Mouse (Mus musculus): ENCODE results near the gene Sec61a2. TPM values are rescaled to one million over a fixed set of nuclear protein-coding genes. Genes with fewer than 3 reads are reported as not detected.

Gene Sec61a2
- total RNA-seq, 2 experiments from 2014 or later = 15.9 to 21.5 TPM

Other genes with a start within 250 kb of the Sec61a2 start
- 3.2 and 7.5 TPM in 2 replicates for gene Camk1d, start 180.9 kb downstream of the Sec61a2 start, total RNA-seq (2015; ENCODE audit: low replicate concordance)
- 1.7 and 2.2 TPM in 2 replicates for gene Camk1d, start 180.9 kb downstream of the Sec61a2 start, total RNA-seq (2017; ENCODE audit: low replicate concordance)
- gene Nudt5, start 50.4 kb downstream of the Sec61a2 start, total RNA-seq (2015; ENCODE audit: low replicate concordance) = 21.0 and 32.1 TPM in 2 replicates
- gene Nudt5, start 50.4 kb downstream of the Sec61a2 start, total RNA-seq (2017; ENCODE audit: low replicate concordance) = 26.5 and 42.9 TPM in 2 replicates
- gene Cdc123, start 50.3 kb downstream of the Sec61a2 start, total RNA-seq (2015; ENCODE audit: low replicate concordance) = 77.5 and 155 TPM in 2 replicates
- 20.9 and 74.2 TPM in 2 replicates for gene Cdc123, start 50.3 kb downstream of the Sec61a2 start, total RNA-seq (2017; ENCODE audit: low replicate concordance)
- gene Gm13199, start 32.5 kb downstream of the Sec61a2 start, total RNA-seq (2015; ENCODE audit: low replicate concordance) = 2.2 TPM in 1 of 2 replicates, not detected in the other
- 1.1 TPM in 1 of 2 replicates, not detected in the other for gene Gm13199, start 32.5 kb downstream of the Sec61a2 start, total RNA-seq (2017; ENCODE audit: low replicate concordance)
- gene Dhtkd1, start 47.4 kb upstream of the Sec61a2 start, total RNA-seq (2015; ENCODE audit: low replicate concordance) = 0.84 TPM in 1 of 2 replicates, not detected in the other
- 0.26 TPM in 1 of 2 replicates, not detected in the other for gene Dhtkd1, start 47.4 kb upstream of the Sec61a2 start, total RNA-seq (2017; ENCODE audit: low replicate concordance)
- gene Upf2, start 56.0 kb upstream of the Sec61a2 start, total RNA-seq (2015; ENCODE audit: low replicate concordance) = 35.0 and 39.0 TPM in 2 replicates
- gene Upf2, start 56.0 kb upstream of the Sec61a2 start, total RNA-seq (2017; ENCODE audit: low replicate concordance) = 36.2 and 40.4 TPM in 2 replicates
- gene Proser2, start 234.8 kb upstream of the Sec61a2 start, total RNA-seq (2015; ENCODE audit: low replicate concordance) = 2.5 TPM in 1 of 2 replicates, not detected in the other
- not detected in 2 replicates for gene Proser2, start 234.8 kb upstream of the Sec61a2 start, total RNA-seq (2017; ENCODE audit: low replicate concordance)